Mouse (Mus musculus) thymus, adult 2 months (tissue): ENCODE results near the gene Map4k1.

Source experiments
- CTCF ChIP-seq: fragments of 200-500 bp; IDR thresholded peaks from 2 replicates; pipeline ENCODE4 v1.5.1; 2012; ENCODE audit warnings: mild to moderate bottlenecking, control low read depth, low read length, moderate library complexity, borderline replicate concordance; ENCODE audit not compliant: control insufficient read depth, poor library complexity, insufficient read depth; ENCODE audit errors: extremely low read depth
- POLR2A ChIP-seq: fragments of 200-500 bp; IDR thresholded peaks from 2 replicates; pipeline ENCODE4 v1.6.1; 2012; ENCODE audit warnings: mild to moderate bottlenecking, low read length, control low read depth, moderate library complexity; ENCODE audit not compliant: control insufficient read depth, poor library complexity, insufficient read depth; ENCODE audit errors: extremely low read depth

DNA sequence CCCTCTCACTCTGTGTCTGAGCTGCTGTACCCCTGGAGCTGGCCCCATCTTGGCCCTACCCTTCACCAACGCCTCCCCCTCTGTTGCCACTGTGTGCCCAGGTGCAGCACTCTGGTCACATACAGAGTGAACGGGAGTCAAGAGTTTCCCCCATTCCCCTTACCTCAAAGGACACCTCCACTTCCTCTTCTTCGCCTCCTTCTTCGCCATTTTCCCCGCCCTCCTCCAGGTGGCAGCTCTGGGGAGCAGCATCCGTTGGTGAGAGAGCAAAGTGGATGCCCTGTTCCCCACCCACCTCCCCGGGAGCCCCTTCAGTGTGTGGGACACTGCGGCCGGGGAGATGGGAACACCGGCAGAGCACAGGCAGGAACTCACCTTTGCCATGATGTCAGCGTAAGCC is 66.8 kb downstream of the Map4k1 start:
- no peak for TF ChIP-seq CTCF
- no peak for TF ChIP-seq POLR2A
